Mouse (Mus musculus) kidney, embryonic 15.5 days (tissue): ENCODE measurements around the gene Acy3. TPM values are rescaled to one million over a fixed set of nuclear protein-coding genes. Genes with fewer than 3 reads are reported as not detected.

ENCODE experiments used
- ATAC-seq: fragments of 200-750 bp; cut with Nextera tagmentation; replicated peaks from 2 replicates; pipeline ENCODE4 v1.8.0; 2017; ENCODE audit warnings: moderate TSS enrichment; ENCODE audit not compliant: low FRiP score
- H3K27ac ChIP-seq: fragments of 300-500 bp; sonication (generic); 2 replicates; pipeline ENCODE4 v1.5.1; 2015; ENCODE audit warnings: mild to moderate bottlenecking, inconsistent platforms
- H3K27me3 ChIP-seq: fragments of 300-500 bp; sonication (generic); 2 replicates; pipeline ENCODE4 v1.6.1; 2015; ENCODE audit warnings: inconsistent platforms
- H3K36me3 ChIP-seq: fragments of 300-500 bp; sonication (generic); 2 replicates; pipeline ENCODE4 v1.6.1; 2015; ENCODE audit warnings: inconsistent platforms
- H3K4me1 ChIP-seq: fragments of 300-500 bp; sonication (generic); 2 replicates; pipeline ENCODE4 v1.6.1; 2015; ENCODE audit warnings: inconsistent platforms
- H3K4me2 ChIP-seq: fragments of 300-500 bp; sonication (generic); 2 replicates; pipeline ENCODE4 v1.6.1; 2015; ENCODE audit warnings: moderate library complexity, mild to moderate bottlenecking, inconsistent platforms
- H3K4me3 ChIP-seq: fragments of 300-500 bp; sonication (generic); replicated peaks from 2 replicates; pipeline ENCODE4 v1.5.1; 2015; ENCODE audit warnings: mild to moderate bottlenecking, inconsistent platforms
- H3K9ac ChIP-seq: fragments of 300-500 bp; sonication (generic); 2 replicates; pipeline ENCODE4 v1.6.1; 2015; ENCODE audit warnings: mild to moderate bottlenecking, inconsistent platforms
- H3K9me3 ChIP-seq: fragments of 300-500 bp; sonication (generic); replicated peaks from 2 replicates; pipeline ENCODE4 v1.6.1; 2016; ENCODE audit warnings: inconsistent platforms
- WGBS: fragments of 180-500 bp; shearing (Covaris S2); methylation state at CpG from one replicate; pipeline ENCODE4 v1.1.7; 2015; ENCODE audit warnings: mixed read lengths; 5-methylcytosine and 5-hydroxymethylcytosine counted together
- polyA plus RNA-seq: library from polyadenylated mRNA; unstranded; fragments of >200 nt; fragmentation: Nextera tagmentation; extraction: Ambion mirVana; gene quantifications from 2 replicates; pipeline ENCODE4 v1.2.1, GENCODE M21; 2015

Gene Acy3
- polyA plus RNA-seq, 1 experiment from 2014 or later = 35.0 TPM

GRCm38 (mm10) chr19:4005971-4006370, 19.6 kb downstream of the Acy3 start:
- H3K4me2 ChIP-seq = no peak overlapping the region
- H3K9ac ChIP-seq = no peak overlapping the region
- H3K9me3 ChIP-seq = no peaks in the 10 kb centered on the region
- peaks cover 61% of the 10 kb centered on the region for H3K36me3 ChIP-seq
- ATAC-seq = no peak
- peaks cover 14% of the 10 kb centered on the region for H3K4me1 ChIP-seq
- no peaks in the 10 kb centered on the region for H3K27me3 ChIP-seq
- H3K4me3 ChIP-seq = no peak overlapping the region
- H3K27ac ChIP-seq = no peak overlapping the region
- 96% methylated on average over 8 of the region's 8 CpGs for WGBS

GRCm38 (mm10) chr19:4011086-4011485, 24.7 kb downstream of the Acy3 start:
- H3K9ac ChIP-seq = no peak overlapping the region
- WGBS = 90% methylated on average over 5 of the region's 5 CpGs
- peaks cover 48% of the 10 kb centered on the region for H3K36me3 ChIP-seq
- peaks cover 20% of the 10 kb centered on the region for H3K4me1 ChIP-seq
- no peak for ATAC-seq
- H3K4me2 ChIP-seq = no peak overlapping the region; the same call in 1 of the 2 replicates
- no peaks in the 10 kb centered on the region for H3K9me3 ChIP-seq
- H3K27ac ChIP-seq = no peak overlapping the region
- no peaks in the 10 kb centered on the region for H3K27me3 ChIP-seq
- H3K4me3 ChIP-seq = no peak overlapping the region

GRCm38 (mm10) chr19:4012432-4013022, 26.2 kb downstream of the Acy3 start, which contains the start of gene Ndufv1:
Gene Ndufv1, minus strand, starts transcription at chr19:4012806.
- Histone ChIP-seq H3K36me3 (peaks cover 34% of the 10 kb centered on the region), H3K9me3 (no peaks in the 10 kb centered on the region), H3K9ac (peak within 1 kb of the TSS; percentile 77), H3K4me2 (peak within 1 kb of the TSS; percentile 61), H3K4me3 (peak within 1 kb of the TSS; percentile 86), H3K4me1 (peaks cover 20% of the 10 kb centered on the region), H3K27me3 (no peaks in the 10 kb centered on the region), H3K27ac (peak within 1 kb of the TSS; percentile 77)
- peak; percentile 99 for ATAC-seq
- WGBS = under 1% methylated on average over 45 of the region's 45 CpGs

- H3K9ac ChIP-seq = peak overlapping the region; percentile 45
- no peak overlapping the region; the same call in 1 of the 2 replicates for H3K27ac ChIP-seq
- H3K4me3 ChIP-seq = peak overlapping the region; percentile 86
- H3K36me3 ChIP-seq = peaks cover 28% of the 10 kb centered on the region
- H3K4me2 ChIP-seq = peak overlapping the region; percentile 61
- 13% methylated on average over 9 of the region's 9 CpGs for WGBS
- ATAC-seq = no peak; the same call in 1 of the 2 replicates
- peaks cover 20% of the 10 kb centered on the region for H3K4me1 ChIP-seq
- no peaks in the 10 kb centered on the region for H3K9me3 ChIP-seq
- H3K27me3 ChIP-seq = no peaks in the 10 kb centered on the region
These were observed 26.7 kb downstream of the Acy3 start for GRCm38 (mm10) chr19:4013066-4013465.

GRCm38 (mm10) chr19:4014802-4015201, 28.4 kb downstream of the Acy3 start:
- Histone ChIP-seq H3K9ac (no peak overlapping the region), H3K27ac (no peak overlapping the region), H3K27me3 (no peaks in the 10 kb centered on the region), H3K9me3 (no peaks in the 10 kb centered on the region), H3K4me3 (no peak overlapping the region), H3K4me1 (peaks cover 32% of the 10 kb centered on the region), H3K4me2 (no peak overlapping the region), H3K36me3 (peaks cover 11% of the 10 kb centered on the region)
- ATAC-seq = no peak

GRCm38 (mm10) chr19:4015635-4016034, 29.3 kb downstream of the Acy3 start:
- no peak for ATAC-seq
- no peaks in the 10 kb centered on the region for H3K9me3 ChIP-seq
- H3K27me3 ChIP-seq = no peaks in the 10 kb centered on the region
- no peak overlapping the region for H3K9ac ChIP-seq
- peaks cover 3% of the 10 kb centered on the region; the same call in 1 of the 2 replicates for H3K36me3 ChIP-seq
- H3K4me3 ChIP-seq = no peak overlapping the region
- peaks cover 32% of the 10 kb centered on the region for H3K4me1 ChIP-seq
- 71% methylated on average over 5 of the region's 5 CpGs for WGBS
- H3K4me2 ChIP-seq = no peak overlapping the region
- H3K27ac ChIP-seq = no peak overlapping the region

- Histone ChIP-seq H3K27ac (no peak overlapping the region), H3K36me3 (no peaks in the 10 kb centered on the region), H3K9ac (no peak overlapping the region), H3K4me3 (no peak overlapping the region), H3K9me3 (no peaks in the 10 kb centered on the region), H3K27me3 (no peaks in the 10 kb centered on the region), H3K4me2 (no peak overlapping the region), H3K4me1 (peaks cover 18% of the 10 kb centered on the region)
- ATAC-seq = no peak
- 68% methylated on average over 10 of the region's 10 CpGs for WGBS
These were observed 31.7 kb downstream of the Acy3 start for GRCm38 (mm10) chr19:4017921-4018587.

GRCm38 (mm10) chr19:4018743-4019583, 32.6 kb downstream of the Acy3 start:
- H3K27me3 ChIP-seq = no peaks in the 10 kb centered on the region
- peak; percentile 80 for ATAC-seq
- H3K27ac ChIP-seq = no peak overlapping the region
- H3K4me3 ChIP-seq = no peak overlapping the region
- H3K36me3 ChIP-seq = no peaks in the 10 kb centered on the region
- no peaks in the 10 kb centered on the region for H3K9me3 ChIP-seq
- H3K4me1 ChIP-seq = peaks cover 13% of the 10 kb centered on the region
- no peak overlapping the region for H3K9ac ChIP-seq
- H3K4me2 ChIP-seq = 0 out of 2 replicates have a peak overlapping the region, but pooled peaks have one; percentile 17
- 35% methylated on average over 18 of the region's 18 CpGs for WGBS

GRCm38 (mm10) chr19:4023185-4023584, 36.8 kb downstream of the Acy3 start:
- Histone ChIP-seq H3K36me3 (no peaks in the 10 kb centered on the region), H3K9me3 (0 out of 2 replicates have a peak, but pooled peaks cover 3% of the 10 kb centered on the region), H3K27me3 (no peaks in the 10 kb centered on the region), H3K4me1 (peaks cover 13% of the 10 kb centered on the region), H3K4me2 (no peak overlapping the region), H3K27ac (no peak overlapping the region), H3K4me3 (no peak overlapping the region), H3K9ac (no peak overlapping the region)
- WGBS = 71% methylated on average over 7 of the region's 7 CpGs
- ATAC-seq = no peak

GRCm38 (mm10) chr19:4027576-4027975, 41.2 kb downstream of the Acy3 start:
- Histone ChIP-seq H3K4me2 (no peak overlapping the region), H3K9ac (no peak overlapping the region), H3K36me3 (no peaks in the 10 kb centered on the region), H3K4me3 (no peak overlapping the region), H3K27me3 (no peaks in the 10 kb centered on the region), H3K9me3 (0 out of 2 replicates have a peak, but pooled peaks cover 3% of the 10 kb centered on the region), H3K27ac (no peak overlapping the region), H3K4me1 (no peaks in the 10 kb centered on the region)
- ATAC-seq = no peak

- no peak for ATAC-seq
- WGBS = 77% methylated on average over 7 of the region's 7 CpGs
- Histone ChIP-seq H3K4me1 (peaks cover 20% of the 10 kb centered on the region), H3K4me3 (no peak overlapping the region), H3K36me3 (peaks cover 10% of the 10 kb centered on the region), H3K27me3 (no peaks in the 10 kb centered on the region), H3K9ac (no peak overlapping the region), H3K4me2 (no peak overlapping the region), H3K27ac (no peak overlapping the region), H3K9me3 (no peaks in the 10 kb centered on the region)
These were observed 46.3 kb downstream of the Acy3 start for GRCm38 (mm10) chr19:4032668-4033067.

- H3K27ac ChIP-seq = no peak overlapping the region
- H3K9ac ChIP-seq = no peak overlapping the region
- no peak overlapping the region for H3K4me3 ChIP-seq
- H3K4me2 ChIP-seq = no peak overlapping the region
- peaks cover 22% of the 10 kb centered on the region for H3K4me1 ChIP-seq
- peaks cover 10% of the 10 kb centered on the region for H3K36me3 ChIP-seq
- H3K27me3 ChIP-seq = no peaks in the 10 kb centered on the region
- no peaks in the 10 kb centered on the region for H3K9me3 ChIP-seq
- 68% methylated on average over 3 of the region's 3 CpGs for WGBS
- ATAC-seq = no peak
These were observed 46.9 kb downstream of the Acy3 start for GRCm38 (mm10) chr19:4033298-4033697.
